Mouse (Mus musculus) midbrain, postnatal 0 days (tissue): ENCODE data around the gene Eif4e2. TPM values are rescaled to one million over a fixed set of nuclear protein-coding genes. Genes with fewer than 3 reads are reported as not detected.

Experiments
- ATAC-seq: fragments of 200-750 bp; cut with Nextera tagmentation; 2 replicates; pipeline ENCODE4 v1.8.0; 2017; ENCODE audit warnings: moderate number of reproducible peaks, mild to moderate bottlenecking, moderate TSS enrichment, moderate library complexity; ENCODE audit not compliant: low FRiP score
- DNase-seq: peaks from one replicate; pipeline ENCODE4 v3.0.0-alpha.2; 2015; ENCODE audit warnings: low spot score
- H3K27ac ChIP-seq: fragments of 300-500 bp; sonication (generic); 2 replicates; pipeline ENCODE4 v1.5.1; 2014; ENCODE audit warnings: low read depth, mild to moderate bottlenecking, low read length, mixed read lengths
- H3K27me3 ChIP-seq: fragments of 300-500 bp; sonication (generic); 2 replicates; pipeline ENCODE4 v1.6.1; 2014; ENCODE audit warnings: low read length, control low read depth, mixed read lengths; ENCODE audit not compliant: insufficient read depth
- H3K36me3 ChIP-seq: fragments of 300-500 bp; sonication (generic); 2 replicates; pipeline ENCODE4 v1.6.1; 2014; ENCODE audit warnings: low read length, control low read depth, mixed read lengths; ENCODE audit not compliant: insufficient read depth
- H3K4me1 ChIP-seq: fragments of 300-500 bp; sonication (generic); 2 replicates; pipeline ENCODE4 v1.6.1; 2014; ENCODE audit warnings: mild to moderate bottlenecking, control low read depth, antibody characterized with exemption, low read length, mixed read lengths; ENCODE audit not compliant: insufficient read depth
- H3K4me2 ChIP-seq: fragments of 300-500 bp; sonication (generic); 2 replicates; pipeline ENCODE4 v1.6.1; 2014; ENCODE audit warnings: low read depth, mild to moderate bottlenecking, low read length, mixed read lengths; ENCODE audit not compliant: poor library complexity, severe bottlenecking
- H3K4me3 ChIP-seq: fragments of 300-500 bp; sonication (generic); 2 replicates; pipeline ENCODE4 v1.5.1; 2014; ENCODE audit warnings: low read depth, mild to moderate bottlenecking, low read length, moderate library complexity
- H3K9ac ChIP-seq: fragments of 300-500 bp; sonication (generic); replicated peaks from 2 replicates; pipeline ENCODE4 v1.6.1; 2014; ENCODE audit warnings: mild to moderate bottlenecking, low read length, moderate library complexity, mixed read lengths; ENCODE audit not compliant: poor library complexity, severe bottlenecking
- H3K9me3 ChIP-seq: fragments of 300-500 bp; sonication (generic); 2 replicates; pipeline ENCODE4 v1.6.1; 2016; ENCODE audit warnings: low read length, control low read depth
- CTCF ChIP-seq: IDR thresholded peaks from 2 replicates; pipeline ENCODE4 v1.5.1; 2016; ENCODE audit warnings: antibody characterized with exemption, mild to moderate bottlenecking
- WGBS: fragments of 180-500 bp; shearing (Covaris S2); extraction: QIAGEN DNeasy Blood & Tissue Kit; methylation state at CpG from one replicate; pipeline ENCODE4 v1.1.7; 2014; 5-methylcytosine and 5-hydroxymethylcytosine counted together
- polyA plus RNA-seq: library from polyadenylated mRNA; unstranded; fragments of >200 nt; fragmentation: Nextera tagmentation; extraction: Ambion mirVana; gene quantifications from 2 replicates; pipeline ENCODE4 v1.2.1, GENCODE M21; 2015
- total RNA-seq: library from RNA; depleted of rRNA; stranded (reverse); fragments of >200 nt; gene quantifications from 2 replicates; pipeline ENCODE4 v1.2.3, GENCODE M21; 2014

The Eif4e2 gene
- total and polyA plus RNA-seq, 2 experiments from 2014 or later = 64.5 to 92.7 TPM

GRCm38 (mm10) chr1:87172316-87172715 is 41.4 kb upstream of the Eif4e2 start:
- H3K4me3 ChIP-seq = no peak overlapping the region
- ATAC-seq (no peak), DNase-seq (no peak)
- no peaks in the 10 kb centered on the region for H3K27me3 ChIP-seq
- 37% methylated on average over 9 of the region's 9 CpGs for WGBS
- H3K4me2 ChIP-seq = no peak overlapping the region
- no peaks in the 10 kb centered on the region for H3K36me3 ChIP-seq
- peaks cover 8% of the 10 kb centered on the region for H3K4me1 ChIP-seq
- no peak overlapping the region for H3K9ac ChIP-seq
- no peak overlapping the region for H3K27ac ChIP-seq
- no peak for TF ChIP-seq CTCF
- no peaks in the 10 kb centered on the region for H3K9me3 ChIP-seq

DNA sequence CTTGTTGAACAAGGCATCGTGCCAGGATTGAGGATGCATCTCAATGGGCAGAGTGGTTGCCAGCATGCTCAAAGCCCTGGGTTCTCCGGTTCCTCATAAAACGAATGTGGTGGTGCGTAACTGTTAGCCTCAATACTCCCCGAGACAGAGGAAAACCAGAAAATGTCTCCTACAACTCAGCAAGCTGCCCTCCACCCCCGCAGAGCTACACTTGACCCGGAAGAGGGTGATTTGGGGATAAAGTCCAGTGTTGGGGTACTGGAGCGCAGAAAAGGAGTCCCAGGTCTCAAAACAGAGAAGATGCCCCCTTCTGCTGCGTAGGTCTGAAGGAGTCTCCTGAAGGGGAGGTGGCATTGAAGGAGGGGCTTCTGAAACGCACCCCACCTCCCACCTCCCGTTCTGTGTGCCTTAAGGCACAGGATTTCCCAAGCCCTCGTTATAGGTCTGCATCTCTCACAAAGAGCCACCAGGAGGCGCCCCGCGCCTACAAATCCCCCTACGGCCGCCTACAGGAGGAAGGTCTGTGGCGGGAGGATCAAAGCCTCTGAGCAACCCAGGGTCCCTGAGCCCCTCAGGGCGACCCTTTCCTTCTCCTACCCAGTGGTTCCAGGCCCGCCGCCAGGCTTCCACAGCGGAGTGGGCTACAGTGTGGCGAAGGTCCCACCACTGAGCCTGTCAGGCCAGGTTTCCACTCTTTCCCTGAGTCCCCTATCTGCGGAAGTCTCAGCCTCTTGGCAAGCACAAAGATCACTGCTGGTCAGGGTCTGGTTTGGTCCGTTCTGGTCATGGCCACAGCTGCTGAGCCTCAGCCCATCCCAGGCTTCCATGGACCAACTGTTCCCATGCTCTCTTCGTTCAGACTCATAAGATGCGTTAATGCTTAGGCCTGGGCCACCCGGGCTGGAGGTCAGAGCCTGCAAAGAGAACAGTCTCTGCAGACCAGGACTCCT is 39.4 kb upstream of the Eif4e2 start:
- peaks cover 8% of the 10 kb centered on the region for H3K4me1 ChIP-seq
- no peak overlapping the region for H3K4me2 ChIP-seq
- peak; percentile 73 for TF ChIP-seq CTCF
- no peaks in the 10 kb centered on the region for H3K36me3 ChIP-seq
- no peaks in the 10 kb centered on the region for H3K27me3 ChIP-seq
- H3K27ac ChIP-seq = no peak overlapping the region
- DNase-seq (peak; percentile 78), ATAC-seq (no peak; the same call in 1 of the 2 replicates)
- WGBS = 35% methylated on average over 23 of the region's 28 CpGs
- no peaks in the 10 kb centered on the region for H3K9me3 ChIP-seq
- no peak overlapping the region for H3K4me3 ChIP-seq
- no peak overlapping the region for H3K9ac ChIP-seq

DNA sequence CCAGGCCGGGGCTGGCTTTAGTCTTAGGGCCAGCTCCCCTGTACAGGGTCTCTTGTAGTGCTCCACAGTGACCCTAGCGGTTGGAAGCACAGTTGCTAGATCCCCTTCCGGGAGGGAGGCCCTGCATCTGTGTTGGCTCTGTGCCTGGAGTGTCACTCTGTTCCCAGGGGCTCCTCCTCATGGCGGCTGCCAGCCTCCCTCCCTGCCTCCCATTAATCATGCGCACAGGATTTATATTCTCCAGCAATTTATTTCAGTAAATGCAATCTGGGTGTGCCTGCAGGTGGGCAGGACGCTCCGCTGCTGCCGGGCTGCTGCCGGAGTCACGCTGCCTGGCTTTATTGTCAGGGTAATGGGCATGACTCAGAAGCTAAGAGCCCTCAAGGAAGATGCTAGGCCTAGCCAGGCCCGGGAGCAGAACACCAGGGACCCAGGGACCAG is 37.8 kb upstream of the Eif4e2 start:
- Histone ChIP-seq H3K4me2 (no peak overlapping the region), H3K36me3 (no peaks in the 10 kb centered on the region), H3K27ac (no peak overlapping the region), H3K4me1 (peaks cover 4% of the 10 kb centered on the region; the same call in 1 of the 2 replicates), H3K9ac (no peak overlapping the region), H3K4me3 (no peak overlapping the region), H3K9me3 (no peaks in the 10 kb centered on the region), H3K27me3 (no peaks in the 10 kb centered on the region)
- ATAC-seq (peak; percentile 54), DNase-seq (peak; percentile 83)
- peak; percentile 67 for TF ChIP-seq CTCF
- WGBS = 7% methylated on average over 11 of the region's 11 CpGs

GRCm38 (mm10) chr1:87180896-87181295 is 32.8 kb upstream of the Eif4e2 start:
- no peak overlapping the region for H3K4me2 ChIP-seq
- no peaks in the 10 kb centered on the region for H3K9me3 ChIP-seq
- no peak overlapping the region for H3K9ac ChIP-seq
- no peak for TF ChIP-seq CTCF
- DNase-seq (no peak), ATAC-seq (no peak)
- no peak overlapping the region for H3K27ac ChIP-seq
- H3K4me3 ChIP-seq = no peak overlapping the region
- WGBS = 62% methylated on average over 5 of the region's 5 CpGs
- H3K36me3 ChIP-seq = no peaks in the 10 kb centered on the region
- H3K27me3 ChIP-seq = peaks cover 9% of the 10 kb centered on the region
- H3K4me1 ChIP-seq = no peaks in the 10 kb centered on the region

DNA sequence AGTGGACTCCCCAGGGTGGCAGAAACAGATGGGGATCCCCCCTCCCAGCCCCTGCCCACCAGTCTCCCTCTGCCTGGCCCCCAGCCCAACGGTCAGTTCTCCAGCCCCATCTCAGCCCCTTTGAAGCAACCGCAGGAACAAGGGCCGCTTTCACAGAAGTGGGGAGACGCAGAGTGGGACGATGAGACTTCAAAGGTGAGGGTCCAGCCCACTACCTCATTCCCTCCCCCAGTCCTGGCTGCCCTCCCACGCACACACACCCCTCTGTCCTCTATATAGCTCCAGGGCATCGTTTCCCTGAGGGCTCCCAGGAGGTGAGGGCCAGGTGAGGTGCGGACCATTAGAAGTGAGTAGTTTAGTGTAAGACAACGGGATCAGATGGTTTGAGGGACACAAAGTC is 30.7 kb upstream of the Eif4e2 start, which contains the start of gene Prss56:
Prss56 (plus strand) TSS at position 301 of the 400 bp plus-strand sequence.
- Histone ChIP-seq H3K27me3 (peaks cover 19% of the 10 kb centered on the region), H3K9ac (no peak within 1 kb of the TSS), H3K27ac (no peak within 1 kb of the TSS), H3K36me3 (no peaks in the 10 kb centered on the region), H3K4me2 (no peak within 1 kb of the TSS), H3K4me1 (no peaks in the 10 kb centered on the region), H3K4me3 (no peak within 1 kb of the TSS), H3K9me3 (no peaks in the 10 kb centered on the region)
- no peak for TF ChIP-seq CTCF
- 65% methylated on average over 9 of the region's 9 CpGs for WGBS
- DNase-seq = no peak
- ATAC-seq = no peak
